Mouse (Mus musculus) heart, adult 8-10 months (tissue): ENCODE results near the gene Krt31. TPM values are rescaled to one million over a fixed set of nuclear protein-coding genes. Genes with fewer than 3 reads are reported as not detected.

Experiments
- DNase-seq: peaks from one replicate; pipeline ENCODE4 v3.0.0; 2022; ENCODE audit warnings: low spot score
- total RNA-seq, 4 experiments: library from RNA; stranded (reverse); gene quantifications; 2 replicates each; pipeline ENCODE4 v1.2.4; 2022

Krt31 gene
- total RNA-seq, result not detected

- DNase-seq, result no peak
Measured at GRCm38 (mm10) chr11:100050451-100050850, at the start of gene Krt31. Gene Krt31, minus strand, starts transcription at chr11:100050551.

DNA sequence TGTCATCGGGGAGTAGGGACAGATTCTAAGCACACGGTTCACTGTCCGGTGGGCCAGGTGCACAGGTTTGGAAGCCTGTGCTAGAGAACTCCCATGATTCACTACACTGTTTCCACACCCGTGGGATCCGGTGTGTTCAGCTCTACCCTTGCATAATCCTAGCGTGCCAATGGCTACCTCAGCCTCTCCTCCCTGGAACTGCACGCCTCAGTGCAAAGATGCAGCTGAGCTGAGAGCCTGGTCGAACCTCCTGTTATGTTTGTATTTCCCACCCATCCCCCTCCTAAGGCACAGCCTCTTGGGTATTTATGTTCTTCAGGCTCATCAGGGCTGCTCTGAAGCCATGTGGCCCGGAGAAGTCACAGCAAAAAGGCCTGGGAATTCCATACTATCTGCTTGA is 47.5 kb upstream of the Krt31 start:
- DNase-seq, result no peak

DNA sequence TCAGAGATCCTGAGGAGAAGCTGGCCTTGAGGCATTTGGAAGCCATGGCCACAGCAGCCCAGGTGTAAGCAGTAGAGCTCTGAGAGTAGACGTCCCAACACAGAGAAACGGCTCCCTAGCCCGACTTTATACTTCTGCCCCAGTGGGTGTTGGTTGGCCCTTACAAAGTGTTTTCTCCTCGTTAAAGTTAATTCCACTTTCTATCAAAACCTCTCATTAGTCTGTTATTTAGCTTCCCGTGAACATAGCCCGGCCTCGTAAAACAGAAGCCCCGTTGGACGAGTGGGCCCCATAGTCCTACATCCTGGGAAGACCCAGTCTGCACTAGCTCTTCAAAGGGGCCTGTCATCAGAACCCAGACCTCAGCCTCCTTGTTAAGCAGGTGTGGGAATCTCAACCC is 45.8 kb upstream of the Krt31 start, which contains the start of gene Krt35:
Gene Krt35 (minus strand): TSS at position 101 of the 400 bp plus-strand sequence.
- DNase-seq, result no peak

- DNase-seq, result no peak
Measured at GRCm38 (mm10) chr11:100088378-100089025, 38.2 kb upstream of the Krt31 start.

DNA sequence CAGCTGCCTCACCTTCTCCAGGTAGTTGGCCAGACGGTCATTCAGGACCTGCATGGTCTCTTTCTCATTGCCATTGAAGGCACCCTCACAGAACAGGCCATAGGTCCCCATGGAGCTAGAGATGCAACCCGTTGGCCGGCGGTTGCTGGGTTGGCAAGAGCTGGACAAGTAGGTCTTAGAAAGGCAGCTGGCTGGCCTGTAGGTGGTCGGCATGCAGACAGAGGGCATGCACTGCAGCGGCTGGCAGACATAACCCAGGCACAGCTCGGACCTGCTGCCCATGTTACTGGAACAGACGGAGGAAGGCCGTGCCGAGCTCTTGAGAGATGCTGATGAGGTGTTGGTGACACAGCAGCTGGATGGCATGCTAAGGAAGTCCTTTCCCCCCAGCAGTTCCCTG is 37.5 kb upstream of the Krt31 start, which contains the start of gene Krt32:
Gene Krt32 (minus strand): TSS at position 366 of the 400 bp plus-strand sequence.
- no peak for DNase-seq

DNA sequence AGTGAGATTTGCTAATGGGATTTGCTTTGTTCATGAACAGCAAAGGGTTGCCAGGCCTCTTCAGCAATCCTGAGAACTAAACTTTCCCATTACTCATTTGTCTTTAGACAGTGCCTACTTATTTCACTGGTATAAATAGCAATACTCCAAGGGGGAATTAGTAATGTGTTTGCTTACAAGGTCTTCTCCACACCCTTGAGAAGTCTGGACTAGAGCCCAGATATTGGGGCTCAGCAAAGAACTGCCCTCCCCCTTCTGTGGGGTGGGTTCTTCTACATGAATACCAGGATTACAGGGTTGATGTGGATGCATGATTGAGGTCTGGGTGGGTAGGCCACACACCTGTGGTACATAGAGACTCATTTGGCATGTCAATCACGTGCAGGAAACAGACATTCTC is 23.5 kb upstream of the Krt31 start:
- DNase-seq, result no peak

DNA sequence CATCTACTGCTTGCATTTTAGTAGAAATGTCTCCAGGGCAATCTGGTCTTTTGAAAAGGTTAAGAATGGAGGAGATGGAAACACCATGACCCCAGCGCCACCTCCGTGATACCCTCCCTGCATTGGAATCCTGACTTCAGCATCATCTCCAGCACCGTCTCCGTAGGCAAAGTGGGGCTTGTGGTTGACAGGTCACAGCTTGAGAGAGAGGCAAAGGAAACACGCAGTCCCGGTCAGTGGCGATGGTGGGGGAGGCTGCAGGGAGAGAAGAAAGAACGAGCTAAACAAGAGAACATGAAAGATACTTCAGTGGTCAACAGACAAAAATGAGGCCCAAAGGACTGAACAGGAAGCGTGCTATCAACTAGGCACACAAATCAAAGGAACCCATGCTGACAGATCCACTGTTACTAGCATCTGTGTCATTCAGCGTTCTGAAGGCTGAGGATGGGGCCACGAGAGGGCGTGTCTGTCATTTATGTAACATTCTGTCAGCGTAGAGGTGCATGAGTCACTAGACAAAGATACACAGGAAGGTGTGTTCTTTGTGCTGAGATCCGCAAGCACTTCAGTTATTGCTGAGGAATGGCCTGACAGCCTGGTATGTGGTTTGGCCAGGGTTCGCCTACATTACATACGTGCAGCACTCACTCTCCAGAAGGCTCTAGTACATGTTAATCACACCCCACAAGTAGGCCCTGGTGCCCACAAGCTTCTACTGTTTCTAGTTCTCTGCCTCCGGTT is 17.1 kb upstream of the Krt31 start:
- no peak for DNase-seq

DNA sequence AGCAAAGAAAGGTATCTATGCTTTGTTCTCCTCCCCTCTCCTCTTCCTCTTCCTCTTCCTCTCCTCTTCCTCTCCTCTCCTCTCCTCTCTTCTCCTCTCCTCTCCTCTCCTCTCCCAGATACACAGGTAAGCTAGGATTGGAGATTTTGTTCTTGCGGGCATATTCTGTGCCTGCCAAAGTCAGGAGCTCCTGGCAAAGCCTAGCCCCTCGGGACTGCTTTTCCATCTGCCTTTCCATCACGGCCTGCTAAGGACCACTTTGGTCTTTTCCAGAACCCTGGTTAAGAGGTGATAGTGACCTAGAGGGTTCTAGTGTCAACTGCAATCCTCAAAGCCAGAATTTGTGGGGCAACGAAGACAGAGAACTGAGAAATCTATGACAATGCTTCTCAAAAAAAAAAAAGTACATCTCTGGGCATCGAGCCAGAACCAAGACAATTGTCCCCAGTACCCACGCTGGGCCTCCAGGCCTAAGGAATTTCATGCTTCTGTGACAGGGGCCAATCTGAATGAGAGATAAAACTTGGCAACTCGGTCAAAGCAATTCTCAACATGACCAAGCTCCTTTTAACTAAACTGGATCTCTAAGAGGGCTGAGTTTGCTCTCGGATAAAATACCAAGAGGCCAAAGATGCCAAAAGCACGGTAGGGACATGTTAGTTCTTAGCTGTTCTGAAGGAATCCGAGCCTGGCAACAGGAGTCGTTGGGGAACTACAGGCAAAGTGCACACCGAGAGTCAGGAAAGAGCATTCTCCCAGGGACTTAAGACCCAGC is 16.1 kb upstream of the Krt31 start:
- DNase-seq, result no peak

- DNase-seq, result no peak
Measured at GRCm38 (mm10) chr11:100058875-100059274, 8.5 kb upstream of the Krt31 start.

GRCm38 (mm10) chr11:100055686-100056655 is 5.6 kb upstream of the Krt31 start:
- no peak for DNase-seq

GRCm38 (mm10) chr11:100047193-100047592 is 3.2 kb downstream of the Krt31 start:
- no peak for DNase-seq

DNA sequence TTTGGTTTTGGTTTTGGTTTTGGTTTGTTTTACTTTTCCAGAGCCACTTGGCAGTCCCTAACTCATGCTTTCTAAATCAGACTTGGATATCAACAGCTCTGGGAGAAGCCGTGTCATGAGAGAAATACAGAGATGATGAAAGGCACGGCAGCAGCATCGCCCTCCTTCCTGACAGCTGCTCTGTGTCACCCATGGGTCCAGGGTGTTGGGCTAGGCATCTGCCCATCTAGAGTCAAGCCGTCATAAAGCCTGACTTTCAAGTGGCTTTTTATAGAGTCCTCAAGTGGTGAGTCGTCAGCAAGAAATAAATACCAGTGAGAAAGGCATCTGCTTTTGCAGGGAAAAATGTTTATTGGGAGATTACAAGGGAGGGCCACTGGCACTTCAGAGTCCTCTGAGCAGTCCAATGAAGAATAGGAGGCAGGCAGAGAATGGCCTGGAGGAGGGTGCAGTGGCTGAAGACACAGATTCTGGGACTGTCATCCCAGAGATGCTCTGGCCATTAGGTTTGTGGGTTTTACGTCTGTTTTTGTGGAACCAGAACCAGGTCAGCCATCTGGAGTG is 4.0 kb downstream of the Krt31 start:
- no peak for DNase-seq

GRCm38 (mm10) chr11:100041454-100041853 is 8.9 kb downstream of the Krt31 start, which contains the start of gene Krt34:
Gene Krt34, minus strand, starts transcription at chr11:100041554.
- no peak for DNase-seq

GRCm38 (mm10) chr11:100029768-100030167 is 20.6 kb downstream of the Krt31 start, which contains the start of gene Krt33b:
Gene Krt33b, minus strand, starts transcription at chr11:100029868.
- no peak for DNase-seq

DNA sequence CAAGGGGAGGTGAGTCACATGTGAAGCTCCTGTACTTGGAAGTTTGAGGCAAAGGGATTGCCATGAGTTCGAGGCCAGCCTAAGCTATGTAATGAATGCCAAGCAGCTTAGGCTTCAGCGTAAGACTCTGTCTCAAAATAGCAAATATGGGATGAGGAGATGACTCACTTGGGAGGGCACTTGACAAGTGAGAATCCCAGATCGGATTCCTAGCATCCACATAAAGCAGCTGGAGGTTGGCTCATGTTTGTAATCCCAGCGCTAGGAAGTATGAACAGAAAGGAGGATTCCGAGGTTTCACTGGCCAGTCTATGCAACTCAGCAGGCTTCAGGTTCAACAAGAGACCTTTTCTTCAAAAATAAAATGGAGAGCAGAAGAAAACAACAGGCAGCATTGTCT is 28.9 kb downstream of the Krt31 start:
- DNase-seq, result no peak

GRCm38 (mm10) chr11:100019466-100019865 is 30.9 kb downstream of the Krt31 start:
- DNase-seq, result no peak

DNA sequence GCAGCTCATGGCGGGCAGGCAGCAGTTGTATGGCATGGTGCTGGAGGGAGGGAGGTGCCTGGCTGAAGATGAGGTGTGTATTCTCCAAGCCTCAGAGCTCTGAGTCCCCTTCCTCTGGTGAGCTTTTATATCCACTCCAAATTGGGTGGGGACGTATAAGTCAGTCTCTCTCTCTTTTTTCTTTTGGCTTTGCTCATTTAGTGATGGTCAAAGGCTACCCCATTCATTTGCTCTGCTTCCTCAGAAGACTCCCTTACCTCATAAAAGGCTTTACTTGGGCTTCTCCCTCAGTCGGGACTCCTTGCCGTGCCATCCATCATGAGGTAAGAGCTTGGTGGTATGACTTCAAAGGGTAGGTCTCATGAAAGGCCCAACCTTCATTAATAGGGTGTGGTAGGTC is 34.2 kb downstream of the Krt31 start, which contains the start of gene Krt33a:
Gene Krt33a (minus strand): TSS at position 101 of the 400 bp plus-strand sequence.
- no peak for DNase-seq

GRCm38 (mm10) chr11:100013691-100014171 is 36.6 kb downstream of the Krt31 start:
- DNase-seq, result no peak

GRCm38 (mm10) chr11:100010682-100011081 is 39.7 kb downstream of the Krt31 start:
- DNase-seq, result no peak

- DNase-seq, result no peak
Measured at GRCm38 (mm10) chr11:100008336-100008735, 42.0 kb downstream of the Krt31 start.
